Mouse (Mus musculus): Measurements from ENCODE around the gene Mcee. TPM values are rescaled to one million over a fixed set of nuclear protein-coding genes. Genes with fewer than 3 reads are reported as not detected.

Gene Mcee
- polyA plus RNA-seq (2016; fragmentation: Nextera tagmentation; extraction: Ambion mirVana) = 37.1 and 43.1 TPM in 2 replicates

DNA sequence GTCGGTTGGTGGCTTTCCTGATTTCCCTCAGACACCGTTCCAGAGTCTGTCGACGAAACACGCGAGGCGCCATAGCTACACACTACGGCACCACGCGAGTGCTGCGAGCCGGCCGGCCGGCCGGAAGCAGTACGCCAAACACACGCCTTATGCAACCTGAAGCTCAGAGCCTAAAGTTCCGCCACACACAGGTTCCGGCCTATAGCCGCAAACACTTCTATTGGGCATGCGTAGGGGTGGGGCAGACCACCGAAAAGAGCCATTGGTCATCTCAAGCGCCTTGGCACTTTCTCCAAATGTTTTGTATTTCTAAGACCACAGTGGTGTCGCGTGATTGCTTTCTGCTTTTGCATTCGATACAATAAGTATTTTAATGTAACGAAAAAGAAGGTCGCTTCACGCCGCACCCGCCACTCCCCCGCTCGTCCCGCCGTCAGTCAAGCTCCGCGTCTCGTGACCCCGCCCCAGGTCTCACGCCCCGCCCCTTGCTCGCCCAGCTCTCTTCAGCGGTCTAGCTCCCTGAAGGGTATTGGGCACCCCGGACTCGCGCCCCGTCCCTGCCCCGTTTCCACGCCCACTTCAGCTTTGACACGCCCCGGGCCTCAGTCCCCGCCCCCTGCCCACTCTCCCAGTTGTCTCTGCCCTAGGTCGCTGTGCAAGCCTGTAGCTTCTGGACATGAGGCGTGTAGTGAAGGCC is at the start of gene Mcee, which contains the start of gene Mphosph10:
Gene Mcee, plus strand, starts transcription at position 486 of the 697 bp plus-strand sequence.
Gene Mphosph10, minus strand, starts transcription at position 147 of the 697 bp plus-strand sequence.
- Histone ChIP-seq H3K4me3 (peak within 1 kb of the TSS; percentile 79), H3K4me2 (peak within 1 kb of the TSS; percentile 87), H3K36me3 (peaks cover 26% of the 10 kb centered on the region), H3K27ac (peak within 1 kb of the TSS; percentile 74), H3K4me1 (peaks cover 21% of the 10 kb centered on the region), H3K27me3 (replicated peaks) (no peaks in the 10 kb centered on the region), H3K9ac (peak within 1 kb of the TSS; percentile 85), H3K9me3 (replicated peaks) (no peaks in the 10 kb centered on the region)
- under 1% methylated on average over 54 of the region's 54 CpGs for WGBS (ENCODE audit: insufficient replicate concordance)
- ATAC-seq = peak; percentile 99

- H3K36me3 ChIP-seq = peaks cover 32% of the 10 kb centered on the region
- H3K27ac ChIP-seq = no peak overlapping the region
- 85% methylated on average over 1 of the region's 1 CpGs for WGBS (ENCODE audit: insufficient replicate concordance)
- no peaks in the 10 kb centered on the region for H3K4me1 ChIP-seq
- no peak overlapping the region for H3K4me2 ChIP-seq
- no peaks in the 10 kb centered on the region for H3K9me3 ChIP-seq (replicated peaks)
- no peaks in the 10 kb centered on the region for H3K27me3 ChIP-seq (replicated peaks)
- ATAC-seq = no peak
- H3K4me3 ChIP-seq = no peak overlapping the region
- no peak overlapping the region for H3K9ac ChIP-seq
Observed at GRCm38 (mm10) chr7:64347813-64348212, 44.6 kb upstream of the Mcee start.

GRCm38 (mm10) chr7:64349147-64349861 is 43.1 kb upstream of the Mcee start:
- no peaks in the 10 kb centered on the region for H3K9me3 ChIP-seq (replicated peaks)
- H3K4me2 ChIP-seq = no peak overlapping the region
- H3K27me3 ChIP-seq (replicated peaks) = no peaks in the 10 kb centered on the region
- H3K9ac ChIP-seq = no peak overlapping the region
- ATAC-seq = no peak
- peaks cover 46% of the 10 kb centered on the region for H3K36me3 ChIP-seq
- WGBS (ENCODE audit: insufficient replicate concordance) = 84% methylated on average over 15 of the region's 15 CpGs
- H3K4me3 ChIP-seq = no peak overlapping the region
- no peak overlapping the region for H3K27ac ChIP-seq
- no peaks in the 10 kb centered on the region for H3K4me1 ChIP-seq

- no peaks in the 10 kb centered on the region for H3K27me3 ChIP-seq (replicated peaks)
- WGBS (ENCODE audit: insufficient replicate concordance) = 64% methylated on average over 4 of the region's 4 CpGs
- no peak overlapping the region for H3K4me3 ChIP-seq
- peaks cover 47% of the 10 kb centered on the region for H3K36me3 ChIP-seq
- H3K9ac ChIP-seq = no peak overlapping the region
- no peak for ATAC-seq
- no peaks in the 10 kb centered on the region for H3K9me3 ChIP-seq (replicated peaks)
- no peaks in the 10 kb centered on the region for H3K4me1 ChIP-seq
- H3K27ac ChIP-seq = no peak overlapping the region
- H3K4me2 ChIP-seq = no peak overlapping the region
Observed at GRCm38 (mm10) chr7:64351087-64351486, 41.3 kb upstream of the Mcee start.

DNA sequence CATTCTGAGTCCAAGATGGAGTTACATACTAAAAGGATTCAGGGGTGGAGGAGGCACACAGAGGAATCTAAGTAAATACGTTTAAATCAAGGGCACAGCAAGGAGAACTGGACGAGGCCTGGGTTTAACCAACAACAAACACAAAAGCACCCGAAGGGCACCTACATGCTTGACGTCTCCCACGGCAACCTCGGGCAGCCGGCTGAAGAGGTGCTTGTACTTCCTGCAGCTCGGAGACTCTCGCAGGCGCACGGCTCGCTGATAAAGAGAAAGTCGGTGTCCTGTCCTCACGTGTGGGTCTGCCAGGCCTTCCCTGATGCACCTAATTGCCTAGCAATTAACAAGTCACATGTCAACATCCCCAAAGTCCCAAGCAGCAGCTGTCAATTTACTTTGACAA is 38.2 kb upstream of the Mcee start:
- ATAC-seq = no peak
- Histone ChIP-seq H3K36me3 (peaks cover 57% of the 10 kb centered on the region), H3K27me3 (replicated peaks) (no peaks in the 10 kb centered on the region), H3K4me2 (no peak overlapping the region), H3K4me3 (no peak overlapping the region), H3K9ac (no peak overlapping the region), H3K27ac (no peak overlapping the region), H3K4me1 (no peaks in the 10 kb centered on the region), H3K9me3 (replicated peaks) (no peaks in the 10 kb centered on the region)
- WGBS (ENCODE audit: insufficient replicate concordance) = 83% methylated on average over 14 of the region's 14 CpGs

- ATAC-seq = no peak
- Histone ChIP-seq H3K9me3 (replicated peaks) (no peaks in the 10 kb centered on the region), H3K9ac (no peak overlapping the region), H3K4me3 (no peak overlapping the region), H3K27me3 (replicated peaks) (no peaks in the 10 kb centered on the region), H3K36me3 (peaks cover 66% of the 10 kb centered on the region), H3K27ac (no peak overlapping the region), H3K4me1 (peaks cover 10% of the 10 kb centered on the region), H3K4me2 (no peak overlapping the region)
- WGBS (ENCODE audit: insufficient replicate concordance) = 77% methylated on average over 5 of the region's 5 CpGs
Observed at GRCm38 (mm10) chr7:64356661-64357060, 35.7 kb upstream of the Mcee start.

GRCm38 (mm10) chr7:64357405-64357804 is 35.0 kb upstream of the Mcee start:
- no peaks in the 10 kb centered on the region for H3K27me3 ChIP-seq (replicated peaks)
- ATAC-seq = no peak
- no peak overlapping the region for H3K27ac ChIP-seq
- no peak overlapping the region for H3K9ac ChIP-seq
- no peak overlapping the region for H3K4me2 ChIP-seq
- H3K36me3 ChIP-seq = peaks cover 72% of the 10 kb centered on the region
- 85% methylated on average over 9 of the region's 9 CpGs for WGBS (ENCODE audit: insufficient replicate concordance)
- peaks cover 10% of the 10 kb centered on the region for H3K4me1 ChIP-seq
- no peaks in the 10 kb centered on the region for H3K9me3 ChIP-seq (replicated peaks)
- H3K4me3 ChIP-seq = no peak overlapping the region

GRCm38 (mm10) chr7:64358666-64359065 is 33.7 kb upstream of the Mcee start:
- Histone ChIP-seq H3K9ac (no peak overlapping the region), H3K4me1 (peaks cover 10% of the 10 kb centered on the region), H3K4me2 (no peak overlapping the region), H3K27me3 (replicated peaks) (no peaks in the 10 kb centered on the region), H3K27ac (no peak overlapping the region), H3K4me3 (no peak overlapping the region), H3K9me3 (replicated peaks) (no peaks in the 10 kb centered on the region), H3K36me3 (peaks cover 72% of the 10 kb centered on the region)
- no peak for ATAC-seq
- WGBS (ENCODE audit: insufficient replicate concordance) = 75% methylated on average over 6 of the region's 6 CpGs

DNA sequence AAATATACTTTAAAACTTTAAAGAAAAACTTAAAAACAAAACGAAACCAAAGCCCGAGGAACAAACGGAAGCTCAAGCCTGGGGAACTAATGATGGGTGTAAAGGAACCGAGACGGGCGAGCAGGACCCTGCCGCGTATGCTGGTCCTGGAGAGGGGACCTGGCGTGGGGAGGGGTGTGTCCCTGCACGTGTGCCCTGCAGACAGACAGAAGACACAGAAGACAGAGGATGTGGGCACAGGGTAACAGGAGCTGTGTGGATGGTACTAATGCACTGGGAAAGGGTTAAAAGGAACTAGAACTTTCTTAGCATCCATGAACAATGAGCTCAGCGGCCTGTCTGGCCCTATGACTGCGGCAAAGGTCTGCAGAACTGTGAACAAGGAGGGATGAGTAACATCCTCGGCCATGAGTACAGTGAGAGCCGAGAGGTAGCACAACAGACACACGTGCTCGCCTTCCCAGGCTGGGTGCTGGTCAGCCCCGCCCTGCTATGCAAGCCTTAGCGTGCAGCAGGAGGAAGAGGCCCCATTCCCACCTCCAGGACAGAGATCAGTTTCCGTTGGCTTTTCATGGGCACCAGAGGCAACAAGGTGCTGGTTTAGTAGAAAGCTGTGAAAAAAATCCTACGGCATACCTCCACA is 32.3 kb upstream of the Mcee start:
- peaks cover 81% of the 10 kb centered on the region for H3K36me3 ChIP-seq
- no peaks in the 10 kb centered on the region for H3K27me3 ChIP-seq (replicated peaks)
- H3K4me2 ChIP-seq = no peak overlapping the region
- no peak overlapping the region for H3K4me3 ChIP-seq
- H3K9me3 ChIP-seq (replicated peaks) = no peaks in the 10 kb centered on the region
- peaks cover 10% of the 10 kb centered on the region for H3K4me1 ChIP-seq
- 75% methylated on average over 20 of the region's 20 CpGs for WGBS (ENCODE audit: insufficient replicate concordance)
- no peak overlapping the region for H3K27ac ChIP-seq
- 0 out of 2 replicates have a peak overlapping the region, but pooled peaks have one; percentile 22 for H3K9ac ChIP-seq
- no peak for ATAC-seq

- 0 out of 2 replicates have a peak overlapping the region, but pooled peaks have one; percentile 22 for H3K9ac ChIP-seq
- no peak overlapping the region for H3K4me2 ChIP-seq
- 0 out of 2 replicates have a peak overlapping the region, but pooled peaks have one; percentile 1 for H3K27ac ChIP-seq
- peaks cover 83% of the 10 kb centered on the region for H3K36me3 ChIP-seq
- H3K27me3 ChIP-seq (replicated peaks) = no peaks in the 10 kb centered on the region
- peaks cover 10% of the 10 kb centered on the region for H3K4me1 ChIP-seq
- ATAC-seq = no peak
- no peaks in the 10 kb centered on the region for H3K9me3 ChIP-seq (replicated peaks)
- no peak overlapping the region for H3K4me3 ChIP-seq
- 66% methylated on average over 3 of the region's 3 CpGs for WGBS (ENCODE audit: insufficient replicate concordance)
Observed at GRCm38 (mm10) chr7:64360586-64360945, 31.8 kb upstream of the Mcee start.

DNA sequence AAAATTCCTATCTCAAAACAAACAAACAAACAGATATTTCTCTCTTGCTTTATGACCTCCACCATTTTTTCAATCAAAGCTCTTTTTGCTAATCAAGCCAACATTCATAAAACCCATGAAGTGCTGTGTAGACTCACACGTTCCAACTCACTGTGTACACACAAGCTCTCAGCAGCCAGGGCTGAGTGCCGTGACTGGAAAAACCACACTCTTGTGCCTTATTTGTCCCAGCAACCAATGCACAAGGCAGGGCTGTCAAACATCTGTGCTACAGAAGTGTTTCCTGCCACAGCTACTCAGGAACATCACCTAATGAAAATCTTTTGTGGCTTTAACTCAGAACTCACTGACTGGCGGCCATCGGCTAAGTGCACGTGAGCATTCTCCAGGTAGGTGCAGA is 26.5 kb upstream of the Mcee start:
- 88% methylated on average over 5 of the region's 5 CpGs for WGBS (ENCODE audit: insufficient replicate concordance)
- H3K36me3 ChIP-seq = peaks cover 76% of the 10 kb centered on the region

DNA sequence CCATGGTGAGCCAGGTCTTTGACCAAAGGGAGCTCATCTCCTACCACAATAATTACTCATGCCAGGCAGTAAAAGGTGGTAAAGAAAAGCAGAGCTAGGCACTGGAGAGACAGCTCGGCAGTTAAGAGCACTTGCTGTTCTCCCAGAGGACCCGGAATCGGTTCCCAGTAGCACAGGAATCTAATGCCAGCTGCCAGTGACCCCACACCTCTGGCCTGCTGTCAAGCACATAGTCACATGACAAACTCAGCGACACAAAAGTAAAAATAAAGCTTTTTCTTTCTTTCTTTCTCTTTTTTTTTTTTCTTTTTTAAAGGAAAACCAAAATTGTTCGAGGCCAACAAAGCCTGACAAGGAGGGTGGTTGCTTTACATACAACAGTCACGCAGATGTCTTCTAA is 22.6 kb upstream of the Mcee start:
- Histone ChIP-seq H3K9ac (no peak overlapping the region), H3K27ac (no peak overlapping the region), H3K4me3 (no peak overlapping the region), H3K36me3 (peaks cover 39% of the 10 kb centered on the region), H3K4me1 (peaks cover 6% of the 10 kb centered on the region), H3K4me2 (no peak overlapping the region), H3K9me3 (replicated peaks) (no peaks in the 10 kb centered on the region), H3K27me3 (replicated peaks) (no peaks in the 10 kb centered on the region)
- no peak for ATAC-seq
- 82% methylated on average over 6 of the region's 6 CpGs for WGBS (ENCODE audit: insufficient replicate concordance)

More for the DNA sequence above, 26.5 kb upstream of the Mcee start:
- H3K27me3 ChIP-seq (replicated peaks) = no peaks in the 10 kb centered on the region
- no peaks in the 10 kb centered on the region for H3K9me3 ChIP-seq (replicated peaks)
- no peak overlapping the region for H3K9ac ChIP-seq
- H3K4me3 ChIP-seq = no peak overlapping the region
- H3K4me2 ChIP-seq = no peak overlapping the region
- ATAC-seq = no peak
- H3K4me1 ChIP-seq = peaks cover under 1% of the 10 kb centered on the region; the same call in 1 of the 2 replicates
- H3K27ac ChIP-seq = no peak overlapping the region
